Mouse (Mus musculus): ENCODE measurements at regions not wholly inside any gene's neighbourhood (a gene's known extent, or its start where the extent isn't known, plus 50 kb on each side); places are given as distances from the start of the nearest gene placed in this dataset.

GRCm38 (mm10) chr1:144452141-144452540 lies 115.3 kb downstream of the Rgs21 start:
- no peak for ATAC-seq (replicated peaks in 1 of 2; ENCODE audit: insufficient read depth in 1 of 2, low FRiP score in 2 of 2, low TSS enrichment in 1 of 2, low read depth in 1 of 2, poor library complexity in 2 of 2, severe bottlenecking in 2 of 2)

GRCm38 (mm10) chr1:144451731-144452130 lies 115.7 kb downstream of the Rgs21 start:
- no peak for ATAC-seq (replicated peaks in 1 of 2; ENCODE audit: insufficient read depth in 1 of 2, low FRiP score in 2 of 2, low TSS enrichment in 1 of 2, low read depth in 1 of 2, poor library complexity in 2 of 2, severe bottlenecking in 2 of 2)

GRCm38 (mm10) chr1:144436617-144437016 lies 130.8 kb downstream of the Rgs21 start:
- ATAC-seq (replicated peaks in 1 of 2; ENCODE audit: insufficient read depth in 1 of 2, low FRiP score in 2 of 2, low TSS enrichment in 1 of 2, low read depth in 1 of 2, poor library complexity in 2 of 2, severe bottlenecking in 2 of 2), result no peak

- no peak for ATAC-seq (replicated peaks in 1 of 2; ENCODE audit: insufficient read depth in 1 of 2, low FRiP score in 2 of 2, low TSS enrichment in 1 of 2, low read depth in 1 of 2, poor library complexity in 2 of 2, severe bottlenecking in 2 of 2)
Measured at GRCm38 (mm10) chr1:144432816-144433215, 134.7 kb downstream of the Rgs21 start.

- peak; percentile 64 to 89; a peak in 3 of 4 replicates for ATAC-seq (replicated peaks in 1 of 2; ENCODE audit: insufficient read depth in 1 of 2, low FRiP score in 2 of 2, low TSS enrichment in 1 of 2, low read depth in 1 of 2, poor library complexity in 2 of 2, severe bottlenecking in 2 of 2)
Measured at GRCm38 (mm10) chr1:144431535-144432276, 135.8 kb downstream of the Rgs21 start.

- ATAC-seq (replicated peaks in 1 of 2; ENCODE audit: insufficient read depth in 1 of 2, low FRiP score in 2 of 2, low TSS enrichment in 1 of 2, low read depth in 1 of 2, poor library complexity in 2 of 2, severe bottlenecking in 2 of 2), result no peak
Measured at GRCm38 (mm10) chr1:144421374-144421773, 146.1 kb downstream of the Rgs21 start.

- peak; percentile 96 to 99 for ATAC-seq (replicated peaks in 1 of 2; ENCODE audit: insufficient read depth in 1 of 2, low FRiP score in 2 of 2, low TSS enrichment in 1 of 2, low read depth in 1 of 2, poor library complexity in 2 of 2, severe bottlenecking in 2 of 2)
Measured at GRCm38 (mm10) chr1:144406387-144407383, 157.6 kb upstream of the Rgs1 start.

- no peak for ATAC-seq (replicated peaks in 1 of 2; ENCODE audit: insufficient read depth in 1 of 2, low FRiP score in 2 of 2, low TSS enrichment in 1 of 2, low read depth in 1 of 2, poor library complexity in 2 of 2, severe bottlenecking in 2 of 2)
Measured at GRCm38 (mm10) chr1:144405724-144406123, 156.7 kb upstream of the Rgs1 start.

GRCm38 (mm10) chr1:144405031-144405430 lies 156.0 kb upstream of the Rgs1 start:
- no peak for ATAC-seq (replicated peaks in 1 of 2; ENCODE audit: insufficient read depth in 1 of 2, low FRiP score in 2 of 2, low TSS enrichment in 1 of 2, low read depth in 1 of 2, poor library complexity in 2 of 2, severe bottlenecking in 2 of 2)

GRCm38 (mm10) chr1:144379991-144380594 lies 131.1 kb upstream of the Rgs1 start:
- no peak for ATAC-seq (replicated peaks in 1 of 2; ENCODE audit: insufficient read depth in 1 of 2, low FRiP score in 2 of 2, low TSS enrichment in 1 of 2, low read depth in 1 of 2, poor library complexity in 2 of 2, severe bottlenecking in 2 of 2)

GRCm38 (mm10) chr1:144374121-144374520 lies 125.1 kb upstream of the Rgs1 start:
- no peak for ATAC-seq (replicated peaks in 1 of 2; ENCODE audit: insufficient read depth in 1 of 2, low FRiP score in 2 of 2, low TSS enrichment in 1 of 2, low read depth in 1 of 2, poor library complexity in 2 of 2, severe bottlenecking in 2 of 2)

GRCm38 (mm10) chr1:144367492-144367891 lies 118.5 kb upstream of the Rgs1 start:
- no peak for ATAC-seq (replicated peaks in 1 of 2; ENCODE audit: insufficient read depth in 1 of 2, low FRiP score in 2 of 2, low TSS enrichment in 1 of 2, low read depth in 1 of 2, poor library complexity in 2 of 2, severe bottlenecking in 2 of 2)

- no peak; a peak in 1 of 4 replicates for ATAC-seq (replicated peaks in 1 of 2; ENCODE audit: insufficient read depth in 1 of 2, low FRiP score in 2 of 2, low TSS enrichment in 1 of 2, low read depth in 1 of 2, poor library complexity in 2 of 2, severe bottlenecking in 2 of 2)
Measured at GRCm38 (mm10) chr1:144355560-144356310, 106.7 kb upstream of the Rgs1 start.

- no peak for ATAC-seq (replicated peaks in 1 of 2; ENCODE audit: insufficient read depth in 1 of 2, low FRiP score in 2 of 2, low TSS enrichment in 1 of 2, low read depth in 1 of 2, poor library complexity in 2 of 2, severe bottlenecking in 2 of 2)
Measured at GRCm38 (mm10) chr1:144355041-144355440, 106.0 kb upstream of the Rgs1 start.

- ATAC-seq (replicated peaks in 1 of 2; ENCODE audit: insufficient read depth in 1 of 2, low FRiP score in 2 of 2, low TSS enrichment in 1 of 2, low read depth in 1 of 2, poor library complexity in 2 of 2, severe bottlenecking in 2 of 2), result no peak; a peak in 1 of 4 replicates
Measured at GRCm38 (mm10) chr1:144353320-144353719, 104.3 kb upstream of the Rgs1 start.

GRCm38 (mm10) chr1:144343820-144344219 lies 94.8 kb upstream of the Rgs1 start:
- no peak for ATAC-seq (replicated peaks in 1 of 2; ENCODE audit: insufficient read depth in 1 of 2, low FRiP score in 2 of 2, low TSS enrichment in 1 of 2, low read depth in 1 of 2, poor library complexity in 2 of 2, severe bottlenecking in 2 of 2)

GRCm38 (mm10) chr1:144343299-144343698 lies 94.3 kb upstream of the Rgs1 start:
- peak; percentile 71 to 92 for ATAC-seq (replicated peaks in 1 of 2; ENCODE audit: insufficient read depth in 1 of 2, low FRiP score in 2 of 2, low TSS enrichment in 1 of 2, low read depth in 1 of 2, poor library complexity in 2 of 2, severe bottlenecking in 2 of 2)

All from hematopoietic stem cell, adult 5-6 weeks (primary cell).